In the genomic region with DNA sequence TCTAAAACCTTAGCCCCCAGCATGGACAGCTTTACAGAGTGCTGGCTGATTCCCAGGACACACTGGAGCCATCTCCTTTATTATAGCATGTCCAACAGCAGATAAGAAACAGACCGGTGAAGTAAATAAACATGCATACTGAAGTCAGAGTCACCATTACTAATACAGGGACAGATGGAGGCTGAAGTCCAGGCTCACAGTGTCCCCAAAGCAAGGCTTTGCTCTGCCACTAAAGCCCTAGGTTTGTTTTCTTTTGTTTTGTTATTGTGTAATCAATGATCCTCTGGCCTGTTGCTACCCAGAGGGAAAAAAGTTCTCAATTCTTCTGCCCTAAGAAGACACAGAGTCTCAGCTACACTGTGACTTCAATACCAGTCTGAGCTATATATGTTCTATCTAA, we compare ENCODE assay signal across 22 mouse cellular contexts. TPM values are rescaled to one million over a fixed set of nuclear protein-coding genes. Genes with fewer than 3 reads are reported as not detected.
DNase-seq lines count a peak whose midpoint lies in the region; ATAC-seq lines count a peak whose summit lies in the region.
"Had no signal": no experiment of that assay in that cellular context is flagged by ENCODE, and none has a peak within 500 bp of the region (broad histone marks: within the 10 kb centered on the region; RNA-seq: fewer than 3 reads in every experiment).

No protein-coding gene starts in this region.

- H3K4me3 ChIP-seq in liver, embryonic 16.5 days (ENCODE audit: low read depth, low read length): no peak overlapping the region
- H3K4me3 ChIP-seq: forebrain, embryonic 10.5 days; forebrain, embryonic 13.5 days; hindbrain, embryonic 10.5 days; hindbrain, embryonic 13.5 days had no signal

- peak; percentile 30; the same call in 1 of the 2 replicates for ATAC-seq in liver, embryonic 16.5 days (ENCODE audit: low read depth)
- ATAC-seq: CD4-positive, CD25-positive, alpha-beta regulatory T cell, adult 4 months; forebrain, embryonic 13.5 days; forebrain, embryonic 16.5 days; hindbrain, embryonic 16.5 days had no signal

- WGBS in liver, embryonic 16.5 days (ENCODE audit: insufficient replicate concordance): 68% methylated on average over 1 of the region's 1 CpGs

- no peaks in the 10 kb centered on the region for H3K4me1 ChIP-seq in liver, embryonic 16.5 days (ENCODE audit: control insufficient read depth, low read depth, low read length)
- H3K4me1 ChIP-seq: forebrain, embryonic 10.5 days; forebrain, embryonic 13.5 days; hindbrain, embryonic 10.5 days; hindbrain, embryonic 13.5 days had no signal

- H3K9me3 ChIP-seq in liver, embryonic 16.5 days (replicated peaks; ENCODE audit: control insufficient read depth, low read length): no peaks in the 10 kb centered on the region
- H3K9me3 ChIP-seq: forebrain, embryonic 10.5 days; forebrain, embryonic 13.5 days; hindbrain, embryonic 10.5 days; hindbrain, embryonic 13.5 days had no signal

- no peaks in the 10 kb centered on the region for H3K36me3 ChIP-seq in liver, embryonic 16.5 days (ENCODE audit: control insufficient read depth, insufficient read depth)
- H3K36me3 ChIP-seq: forebrain, embryonic 10.5 days; hindbrain, embryonic 10.5 days; hindbrain, embryonic 13.5 days had no signal

- no peak overlapping the region for H3K9ac ChIP-seq in liver, embryonic 16.5 days (ENCODE audit: low read depth, low read length)
- H3K9ac ChIP-seq: forebrain, embryonic 13.5 days; hindbrain, embryonic 13.5 days had no signal

- H3K4me2 ChIP-seq in liver, embryonic 16.5 days (ENCODE audit: low read depth, low read length): no peak overlapping the region
- H3K4me2 ChIP-seq: forebrain, embryonic 13.5 days; heart, embryonic 11.5 days; hindbrain, embryonic 13.5 days had no signal

- DNase-seq in kidney, adult 9 months: peak; percentile 13
- no peak for DNase-seq in kidney, adult 11 months
- no peak for DNase-seq in liver
- peak; percentile 39 for DNase-seq in adipocyte (ENCODE audit: low spot score)
- no peak for DNase-seq in cerebellum, postnatal 25 days
- DNase-seq: adrenal gland, adult 8-10 months; adrenal gland, postnatal 25 days; cerebellum, adult 11-12 months; cerebellum, adult 8-10 months; cerebellum, postnatal 10 days; gastrocnemius, postnatal 10 days; gastrocnemius, postnatal 36 days; heart, postnatal 36 days had no signal

- no peak overlapping the region for H3K27ac ChIP-seq in liver, embryonic 16.5 days (ENCODE audit: low read length)
- H3K27ac ChIP-seq: forebrain, embryonic 10.5 days; forebrain, embryonic 13.5 days; hindbrain, embryonic 10.5 days; hindbrain, embryonic 13.5 days had no signal

- H3K27me3 ChIP-seq in liver, embryonic 16.5 days (ENCODE audit: control insufficient read depth, insufficient read depth, low read depth, low read length): no peaks in the 10 kb centered on the region
- H3K27me3 ChIP-seq: forebrain, embryonic 13.5 days; hindbrain, embryonic 13.5 days had no signal

RNA-seq across cellular contexts. Expression of a gene that starts 56.2 kb away (rescaled TPM):
- polyA plus RNA-seq in liver, embryonic 16.5 days (2015; fragmentation: Nextera tagmentation; extraction: Ambion mirVana): 11.6 and 12.0 TPM in 2 replicates

Comparison
In these comparisons a context has a peak if more than half of its experiments do, and no peak if none do; other contexts are left out.
1. DNase-seq: peak in kidney, adult 9 months (single experiment) and adipocyte (single experiment); none in kidney, adult 11 months (single experiment), liver (single experiment) and cerebellum, postnatal 25 days (0 of 2).